ENCODE assay signal across 10 mouse cellular contexts in the genomic region with DNA sequence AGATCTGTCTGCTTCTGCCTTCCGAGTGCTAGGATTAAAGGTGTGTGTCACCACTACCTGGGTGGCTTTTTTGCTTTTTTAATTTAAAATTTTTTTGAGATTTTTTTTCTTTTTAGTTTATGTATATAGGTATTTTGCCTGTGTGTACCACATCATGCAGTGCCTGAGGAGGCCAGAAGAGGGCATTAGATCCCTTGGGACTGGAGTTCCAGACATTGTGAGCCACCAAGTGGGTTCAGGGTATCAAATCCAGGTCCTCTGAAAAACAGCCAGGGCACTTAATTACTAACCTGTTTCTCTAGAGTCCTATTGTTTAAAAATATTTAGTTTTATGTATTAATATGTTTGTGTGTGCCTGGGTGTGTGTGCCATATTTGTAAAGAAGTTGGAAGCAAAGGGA. TPM values are rescaled to one million over a fixed set of nuclear protein-coding genes. Genes with fewer than 3 reads are reported as not detected.
DNase-seq lines count a peak whose midpoint lies in the region; ATAC-seq and TF ChIP-seq lines count a peak whose summit lies in the region.
"Had no signal": no experiment of that assay in that cellular context is flagged by ENCODE, and none has a peak within 500 bp of the region (broad histone marks: within the 10 kb centered on the region; RNA-seq: fewer than 3 reads in every experiment).

No protein-coding gene starts in this region.

- no peak for TF ChIP-seq EP300 in heart, postnatal 0 days (IDR thresholded peaks at IDR 0.05; ENCODE audit: low read depth)

- WGBS in heart, postnatal 0 days, result 68% methylated on average over 1 of the region's 1 CpGs

- H3K4me2 ChIP-seq in heart, postnatal 0 days (ENCODE audit: low read depth, low read length), result no peak overlapping the region
- H3K4me2 ChIP-seq: limb, embryonic 15.5 days had no signal

- no peak overlapping the region for H3K27ac ChIP-seq in heart, postnatal 0 days (ENCODE audit: low read depth)
- H3K27ac ChIP-seq: limb, embryonic 15.5 days had no signal

- no peak overlapping the region for H3K9ac ChIP-seq in heart, postnatal 0 days (replicated peaks; ENCODE audit: low read depth, low read length)
- H3K9ac ChIP-seq: limb, embryonic 15.5 days had no signal

- DNase-seq in heart, postnatal 0 days (ENCODE audit: low spot score), result no peak
- no peak for DNase-seq in heart, postnatal 4 days
- peak; percentile 62 for DNase-seq in testis, postnatal 10 days (ENCODE audit: low spot score)
- DNase-seq in testis, postnatal 14 days (ENCODE audit: low spot score), result no peak
- peak; percentile 66 for DNase-seq in kidney, postnatal 4 days
- DNase-seq in yolk sac, embryonic 10.5 days (ENCODE audit: low spot score), result no peak
- no peak for DNase-seq in gastrocnemius, adult 18-20 months (ENCODE audit: low spot score)

- no peaks in the 10 kb centered on the region for H3K9me3 ChIP-seq in heart, postnatal 0 days (replicated peaks; ENCODE audit: control insufficient read depth, low read length)
- H3K9me3 ChIP-seq: limb, embryonic 15.5 days had no signal

- ATAC-seq in heart, postnatal 0 days (ENCODE audit: insufficient read depth, low read depth), result no peak
- no peak for ATAC-seq in activated CD4-positive, CD25-positive, alpha-beta regulatory T cell, adult 4 months

- no peak overlapping the region for H3K4me3 ChIP-seq in heart, postnatal 0 days (ENCODE audit: low read depth, low read length)
- H3K4me3 ChIP-seq: limb, embryonic 15.5 days had no signal

- H3K36me3 ChIP-seq in heart, postnatal 0 days (replicated peaks; ENCODE audit: control insufficient read depth, insufficient read depth, low read length), result no peaks in the 10 kb centered on the region
- H3K36me3 ChIP-seq: limb, embryonic 15.5 days had no signal

- no peaks in the 10 kb centered on the region for H3K4me1 ChIP-seq in heart, postnatal 0 days (ENCODE audit: control insufficient read depth, insufficient read depth)
- H3K4me1 ChIP-seq: limb, embryonic 15.5 days had no signal

- peaks cover 5% of the 10 kb centered on the region; the same call in 1 of the 2 replicates for H3K27me3 ChIP-seq in heart, postnatal 0 days (ENCODE audit: control insufficient read depth, insufficient read depth, low read length)

- peak; percentile 33 for TF ChIP-seq CTCF in heart, postnatal 0 days (IDR thresholded peaks at IDR 0.05; ENCODE audit: low read depth)

RNA-seq across cellular contexts. Expression of a gene that starts 4.9 kb away (rescaled TPM):
- total RNA-seq in heart, postnatal 0 days (2014; rRNA removed; ENCODE audit: low replicate concordance), result not detected in 2 replicates
- 0.42 and 1.1 TPM in 2 replicates for polyA plus RNA-seq in heart, postnatal 0 days (2015; fragmentation: Nextera tagmentation; extraction: Ambion mirVana)
- total RNA-seq in heart, postnatal 4 days (2021), result not detected
- not detected for polyA plus RNA-seq in activated CD4-positive, CD25-positive, alpha-beta regulatory T cell, adult 4 months (2017; shearing (Covaris generic))
- total RNA-seq in gastrocnemius, adult 18-20 months (2021), result not detected
- polyA plus RNA-seq: gonadal fat pad, adult 2 months had no signal

RNA-seq across cellular contexts. Expression of a gene that starts 19.1 kb away (rescaled TPM):
- total RNA-seq in heart, postnatal 0 days (2014; rRNA removed; ENCODE audit: low replicate concordance), result 23.5 and 31.1 TPM in 2 replicates
- polyA plus RNA-seq in heart, postnatal 0 days (2015; fragmentation: Nextera tagmentation; extraction: Ambion mirVana), result 19.3 and 21.5 TPM in 2 replicates
- 10 to 100 TPM; 20.8 to 22.6 TPM for total RNA-seq in heart, postnatal 4 days (2021)
- polyA plus RNA-seq in activated CD4-positive, CD25-positive, alpha-beta regulatory T cell, adult 4 months (2017; shearing (Covaris generic)), result 10 to 100 TPM in 1 of 2 experiments, 1 to 10 TPM in 1; 8.5 to 10.7 TPM
- total RNA-seq in gastrocnemius, adult 18-20 months (2021), result 10 to 100 TPM; 21.3 to 22.7 TPM

RNA-seq across cellular contexts. Expression of a gene that starts 48.1 kb away (rescaled TPM):
- not detected in 2 replicates for total RNA-seq in heart, postnatal 0 days (2014; rRNA removed; ENCODE audit: low replicate concordance)
- not detected in 2 replicates for polyA plus RNA-seq in heart, postnatal 0 days (2015; fragmentation: Nextera tagmentation; extraction: Ambion mirVana)
- not detected for total RNA-seq in heart, postnatal 4 days (2021)
- not detected for polyA plus RNA-seq in activated CD4-positive, CD25-positive, alpha-beta regulatory T cell, adult 4 months (2017; shearing (Covaris generic))
- total RNA-seq in gastrocnemius, adult 18-20 months (2021), result not detected
- polyA plus RNA-seq: gonadal fat pad, adult 2 months had no signal

RNA-seq across cellular contexts. Expression of a gene that starts 59.8 kb away (rescaled TPM):
- total RNA-seq in heart, postnatal 0 days (2014; rRNA removed; ENCODE audit: low replicate concordance), result 4.9 and 12.8 TPM in 2 replicates
- polyA plus RNA-seq in heart, postnatal 0 days (2015; fragmentation: Nextera tagmentation; extraction: Ambion mirVana), result 4.7 and 5.5 TPM in 2 replicates
- 1 to 10 TPM; 9.1 to 9.7 TPM for total RNA-seq in heart, postnatal 4 days (2021)
- polyA plus RNA-seq in activated CD4-positive, CD25-positive, alpha-beta regulatory T cell, adult 4 months (2017; shearing (Covaris generic)), result under 1 TPM in 1 of 2 experiments, not detected in 1; 0.33 TPM
- total RNA-seq in gastrocnemius, adult 18-20 months (2021), result 1 to 10 TPM; 2.7 to 4.4 TPM

Comparison
In these comparisons a context has a peak if more than half of its experiments do, and no peak if none do; other contexts are left out.
1. DNase-seq: peak in testis, postnatal 10 days (single experiment) and kidney, postnatal 4 days (2 of 2); none in heart, postnatal 0 days (single experiment), heart, postnatal 4 days (single experiment), testis, postnatal 14 days (single experiment), yolk sac, embryonic 10.5 days (single experiment) and gastrocnemius, adult 18-20 months (single experiment).